Mouse (Mus musculus) brain, embryonic 18.5 days (tissue): Measurements from ENCODE around the gene Rnh1.

Source experiments
- DNase-seq: peaks from one replicate; pipeline ENCODE4 v3.0.0-alpha.2; 2012; ENCODE audit warnings: low read depth, low spot score

Gene Rnh1

DNA sequence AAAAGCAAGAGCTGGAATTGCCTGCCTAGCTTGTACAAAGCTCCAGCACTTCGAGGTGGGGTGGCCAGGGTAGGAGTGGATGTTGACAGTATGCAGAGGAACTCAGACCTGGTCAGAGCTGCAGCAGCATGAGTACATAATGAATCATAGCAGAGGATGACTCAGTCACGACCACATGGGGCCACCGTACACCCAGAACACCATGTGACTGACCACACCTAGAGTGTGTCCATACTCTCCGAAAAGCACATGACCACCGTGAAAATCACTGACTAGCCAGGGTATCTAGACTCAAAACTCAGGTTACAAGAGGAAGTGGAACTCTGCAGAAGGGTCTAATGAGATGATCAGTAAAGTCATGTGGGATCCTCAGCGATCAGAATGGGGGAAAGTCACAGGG, 7.8 kb downstream of the Rnh1 start:
- DNase-seq, result no peak

DNA sequence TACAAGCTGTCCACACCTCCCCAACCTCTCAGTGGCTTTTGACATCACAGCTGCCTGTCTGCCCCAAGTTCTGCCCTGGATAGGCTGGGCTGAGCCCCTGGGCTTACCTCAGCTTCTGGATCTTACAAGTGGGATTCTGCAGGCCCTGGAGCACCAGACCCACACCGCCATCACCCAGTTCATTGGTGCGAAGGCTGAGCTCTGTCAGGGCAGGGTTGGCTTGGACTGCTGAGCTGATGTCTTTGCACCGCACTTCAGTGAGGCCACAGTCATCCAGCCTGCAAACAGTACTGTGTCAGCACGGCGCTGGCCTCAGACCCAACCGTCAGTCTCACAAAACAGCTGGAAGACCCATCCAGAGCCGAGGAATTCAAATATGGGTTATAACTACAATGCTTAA, 8.3 kb downstream of the Rnh1 start:
- no peak for DNase-seq

DNA sequence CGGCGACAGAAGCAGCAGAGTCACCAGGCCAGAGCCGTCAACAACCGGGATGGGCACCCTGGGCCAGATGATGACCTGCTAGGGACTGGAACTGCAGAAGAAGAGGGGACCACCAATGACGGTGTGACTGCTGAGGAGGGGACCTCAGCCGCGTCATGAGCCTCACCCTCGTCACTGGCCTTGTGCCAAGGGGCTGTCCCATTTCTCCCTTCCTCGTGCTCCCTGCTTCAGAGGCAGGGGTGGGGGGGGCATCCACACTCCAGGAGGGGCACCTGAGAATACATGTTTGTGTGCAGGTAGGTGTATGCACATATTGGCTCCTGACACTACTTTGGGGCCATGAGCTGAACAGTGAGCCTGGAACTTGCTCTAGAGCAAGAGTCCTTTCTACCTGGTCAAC, 17.3 kb downstream of the Rnh1 start:
- DNase-seq, result no peak

DNA sequence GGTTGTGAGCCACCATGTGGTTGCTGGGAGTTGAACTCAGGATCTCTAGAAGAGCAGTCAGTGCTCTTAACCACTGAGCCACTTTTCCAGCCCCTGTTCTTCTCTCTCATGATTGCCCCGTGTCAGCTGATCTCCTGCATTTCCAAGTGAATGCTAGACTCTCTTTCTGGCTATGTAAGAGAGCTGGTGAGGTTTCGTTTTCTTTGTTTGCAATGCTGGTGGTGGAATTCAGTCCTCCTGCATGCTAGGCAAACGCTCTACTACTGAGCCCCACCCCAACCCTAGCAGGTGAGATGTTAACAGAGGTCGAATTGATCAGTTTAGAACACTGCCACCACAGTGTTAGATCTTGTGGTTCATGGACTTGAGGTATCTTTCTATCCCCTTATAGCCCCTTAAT, 24.0 kb downstream of the Rnh1 start:
- DNase-seq, result no peak

DNA sequence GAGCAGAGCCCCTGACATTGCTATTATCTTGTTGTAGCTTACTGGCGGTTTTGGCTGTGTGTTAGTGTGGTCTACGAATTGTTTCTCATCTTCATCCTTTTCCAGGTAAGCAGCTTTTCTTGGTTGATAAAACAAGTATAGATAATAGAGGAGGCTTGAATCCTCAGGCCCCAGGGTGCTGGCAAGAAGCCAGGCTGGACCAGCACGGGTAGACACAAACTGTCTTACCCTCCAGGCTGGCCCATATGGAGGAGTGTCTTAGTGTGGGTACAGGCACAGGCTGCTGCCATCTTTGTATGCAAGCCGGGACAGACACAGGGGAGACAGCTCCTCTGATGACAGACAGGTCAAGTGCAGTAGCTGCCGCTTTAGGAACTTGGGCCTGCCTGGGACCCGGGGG, 25.6 kb downstream of the Rnh1 start:
- DNase-seq, result no peak

DNA sequence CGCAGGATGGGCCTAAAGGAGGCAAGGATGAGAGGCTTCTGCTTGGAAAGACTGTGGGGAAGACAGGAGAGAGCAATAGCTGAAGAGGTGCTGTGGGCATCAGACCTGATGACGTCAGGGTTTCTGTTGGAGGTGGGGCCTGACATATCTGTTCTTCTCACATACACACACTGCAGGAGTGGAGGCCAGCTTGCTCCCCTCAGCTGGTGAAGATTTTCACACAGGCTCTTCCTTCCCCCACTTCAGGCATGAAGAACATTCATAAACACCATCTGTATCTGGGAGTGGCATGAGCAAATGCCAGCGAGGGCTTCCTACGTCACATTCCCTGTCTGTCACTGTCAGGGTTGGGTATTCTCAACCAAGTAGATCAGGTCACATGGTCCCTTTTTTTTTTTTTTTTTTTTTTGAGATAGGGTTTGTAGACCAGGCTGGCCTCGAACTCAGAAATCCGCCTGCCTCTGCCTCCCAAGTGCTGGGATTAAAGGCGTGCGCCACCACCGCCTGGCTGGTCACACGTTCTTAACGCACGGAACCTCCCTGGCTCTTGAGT, 26.5 kb downstream of the Rnh1 start:
- DNase-seq, result no peak

DNA sequence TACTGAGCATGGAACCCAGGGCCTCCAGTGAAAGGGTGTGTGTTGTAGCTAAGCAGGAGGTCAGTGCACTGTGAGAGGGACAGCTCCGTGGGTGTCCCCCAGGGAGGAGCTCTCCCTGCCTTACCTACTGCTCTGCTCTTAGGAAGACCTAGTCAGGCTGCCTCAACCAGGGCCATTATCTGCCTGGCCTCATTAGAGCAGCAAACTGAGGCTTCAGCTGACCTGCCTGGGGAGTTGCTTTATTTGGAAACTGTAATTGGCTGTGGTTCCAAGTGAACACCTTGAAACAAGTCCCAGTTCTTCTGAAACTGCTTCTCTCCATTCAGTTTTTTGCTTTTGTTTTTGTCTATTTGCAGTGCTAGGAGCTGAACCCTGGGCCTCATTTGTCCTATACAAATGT, 27.3 kb downstream of the Rnh1 start:
- DNase-seq, result no peak

DNA sequence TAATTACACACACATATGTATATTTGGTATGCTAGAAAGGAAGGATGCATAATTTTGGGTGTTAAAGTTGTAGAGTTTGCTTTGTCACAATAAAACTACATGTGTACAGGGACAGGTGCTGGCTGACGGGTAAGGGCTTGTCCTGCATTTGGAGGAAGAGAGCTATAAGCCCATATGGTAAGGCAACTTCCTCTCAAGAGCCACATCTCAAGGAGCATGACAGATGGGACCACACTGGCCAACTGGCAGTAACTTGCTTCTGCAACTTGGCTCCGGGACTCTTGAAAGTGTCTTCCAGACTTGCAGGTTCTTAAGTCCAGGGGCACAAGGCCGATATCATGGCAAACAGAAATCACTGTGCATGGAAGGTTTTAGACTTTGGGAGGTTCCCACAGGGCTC, 28.0 kb downstream of the Rnh1 start:
- no peak for DNase-seq

DNA sequence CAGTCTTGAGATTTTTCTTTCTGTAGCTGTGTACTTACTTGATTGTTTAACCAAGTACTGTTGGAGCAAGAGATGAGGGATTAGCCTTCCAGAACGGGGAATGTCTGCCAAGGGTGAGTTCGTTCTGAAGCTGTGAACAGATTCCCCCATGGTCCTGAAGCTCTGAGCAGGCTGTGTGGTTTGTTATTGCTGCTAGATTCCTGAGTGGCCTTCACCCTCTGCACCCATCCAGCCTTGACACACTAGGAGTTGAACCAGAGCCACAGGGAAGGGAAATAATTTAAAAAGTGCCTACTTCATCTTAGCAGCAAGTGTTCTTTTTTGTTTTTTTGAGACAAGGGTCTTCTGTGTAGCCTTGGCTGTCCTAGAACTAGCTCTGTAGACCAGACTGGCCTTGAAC, 28.8 kb downstream of the Rnh1 start:
- DNase-seq, result no peak

DNA sequence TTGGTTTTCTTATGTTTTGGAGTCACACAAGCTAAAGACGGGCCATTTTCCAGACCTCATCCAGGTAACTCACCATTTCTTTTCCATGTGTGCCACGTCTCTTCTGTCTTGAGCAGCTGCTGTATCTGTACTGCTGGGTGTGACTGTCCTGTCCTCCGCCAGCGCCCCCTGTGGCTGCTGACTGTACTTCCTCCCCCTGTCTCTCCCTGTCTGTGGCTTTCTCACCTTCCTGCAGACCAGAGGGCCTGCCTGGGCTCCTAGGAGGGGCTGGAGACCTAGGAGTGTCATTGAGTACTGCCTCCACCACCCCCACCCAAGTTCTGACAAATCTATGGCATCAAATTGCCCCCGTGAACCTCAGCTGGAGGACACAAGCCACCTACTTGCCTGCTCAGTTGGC, 29.5 kb downstream of the Rnh1 start:
- DNase-seq, result no peak

DNA sequence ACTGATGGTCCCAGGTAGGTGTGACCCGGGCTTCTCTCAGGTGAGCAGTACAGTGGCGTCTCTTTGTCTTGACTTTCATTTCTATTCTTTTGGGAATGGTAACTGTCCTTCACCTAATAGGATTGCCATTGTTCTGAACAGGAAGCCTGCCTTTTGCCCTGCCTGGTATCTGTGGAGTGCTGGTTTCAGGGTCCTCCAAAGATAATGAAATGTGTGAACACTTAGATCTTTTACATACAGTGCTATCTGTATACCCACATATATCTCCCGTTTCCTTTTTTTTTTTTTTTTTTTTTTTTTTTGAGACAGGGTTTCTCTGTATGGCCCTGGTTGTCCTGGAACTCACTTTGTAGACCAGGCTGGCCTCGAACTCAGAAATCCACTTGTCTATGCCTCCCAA, 31.3 kb downstream of the Rnh1 start:
- no peak for DNase-seq

DNA sequence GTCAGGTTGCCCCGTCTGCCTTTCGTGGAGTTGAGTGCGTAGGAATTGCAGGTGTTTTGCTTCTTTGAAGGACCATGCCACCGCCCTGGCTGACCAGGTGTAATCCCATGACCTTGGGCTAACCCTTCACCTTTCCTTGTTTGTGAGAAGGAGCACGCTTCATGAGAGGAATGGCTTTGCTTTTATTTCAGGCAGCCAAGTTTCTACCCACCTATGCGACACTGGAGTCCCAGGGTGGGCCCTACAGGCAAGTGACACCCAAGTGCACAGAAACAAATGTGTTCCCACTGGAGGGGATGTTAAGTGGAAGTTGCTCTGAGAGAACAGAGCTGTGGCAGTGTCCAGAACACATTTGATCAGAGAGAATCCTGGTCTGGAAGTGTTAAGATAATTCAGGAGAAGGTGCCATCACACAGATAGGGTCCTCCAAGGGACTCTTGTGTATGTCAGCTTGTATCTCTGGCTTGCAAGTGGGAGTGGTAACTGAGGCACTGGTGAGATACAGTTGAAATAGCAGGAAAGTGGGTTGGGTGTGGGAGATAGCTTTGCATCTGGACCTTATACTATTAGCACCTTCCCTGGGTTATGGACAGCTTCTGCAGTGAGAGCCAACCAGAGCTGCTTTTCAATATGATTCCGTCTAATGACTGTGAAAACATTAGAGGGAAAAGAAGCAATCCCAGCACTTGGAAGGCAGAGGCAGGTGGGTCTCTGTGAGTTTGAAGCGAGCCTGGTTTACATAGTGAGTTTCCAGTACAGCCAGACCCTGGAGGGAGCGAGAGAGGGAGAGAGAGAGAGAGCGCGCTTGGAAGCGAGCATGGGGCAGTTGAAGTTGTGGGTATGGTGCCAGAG, 40.5 kb downstream of the Rnh1 start:
- no peak for DNase-seq

DNA sequence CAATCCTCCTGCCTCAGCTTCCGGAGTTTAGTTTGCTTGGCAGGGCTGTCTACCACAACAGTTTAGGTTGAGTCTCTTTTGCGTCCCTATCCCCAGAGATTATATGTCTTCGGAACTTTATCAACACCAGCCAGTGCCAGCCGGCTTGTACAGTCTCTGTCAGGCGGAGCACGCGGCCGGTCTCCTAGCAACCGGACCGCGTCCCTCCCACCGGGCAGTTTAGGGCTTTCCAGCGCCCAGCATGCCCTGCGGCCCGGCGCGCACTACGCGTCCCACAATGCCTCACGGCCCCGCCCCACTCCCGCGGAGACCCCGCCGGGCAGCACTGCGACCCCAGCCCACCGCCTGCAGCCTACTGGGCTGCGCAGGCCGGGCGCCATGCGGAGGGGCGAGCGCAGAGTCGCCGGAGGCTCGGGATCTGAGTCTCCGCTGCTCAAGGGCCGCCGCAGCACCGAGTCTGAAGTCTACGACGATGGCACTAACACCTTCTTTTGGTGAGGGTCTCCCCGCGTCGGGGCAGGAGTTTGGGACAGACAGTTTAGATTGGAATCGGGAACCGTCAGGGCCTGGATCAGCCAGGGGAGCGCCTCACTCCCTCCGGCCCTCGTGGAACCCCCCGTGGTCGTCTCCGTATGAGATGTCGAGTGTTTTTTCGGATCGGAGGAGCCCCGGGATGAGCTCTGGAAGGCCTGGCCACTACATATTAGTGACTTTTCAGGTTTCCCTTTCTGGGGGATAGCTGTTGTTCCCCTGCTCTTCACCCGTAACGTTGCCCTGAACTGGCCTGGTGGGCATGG, 41.4 kb downstream of the Rnh1 start:
- DNase-seq, result peak; percentile 80

DNA sequence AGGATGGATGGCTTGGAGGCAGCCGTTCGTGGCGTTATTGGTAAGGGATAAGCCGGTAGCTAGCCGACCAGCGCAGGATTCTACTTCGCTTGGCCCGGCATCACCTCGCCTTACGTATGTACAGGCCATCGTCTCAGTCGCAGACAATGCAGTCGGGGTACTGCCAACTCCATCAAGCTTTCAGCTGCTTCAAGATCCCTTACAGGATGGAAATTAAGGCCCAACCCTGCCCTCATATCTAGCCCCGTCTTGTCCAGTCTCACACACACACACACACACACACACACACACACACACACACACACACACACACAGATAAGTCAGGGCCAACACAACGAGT, 49.2 kb downstream of the Rnh1 start:
- DNase-seq, result no peak

DNA sequence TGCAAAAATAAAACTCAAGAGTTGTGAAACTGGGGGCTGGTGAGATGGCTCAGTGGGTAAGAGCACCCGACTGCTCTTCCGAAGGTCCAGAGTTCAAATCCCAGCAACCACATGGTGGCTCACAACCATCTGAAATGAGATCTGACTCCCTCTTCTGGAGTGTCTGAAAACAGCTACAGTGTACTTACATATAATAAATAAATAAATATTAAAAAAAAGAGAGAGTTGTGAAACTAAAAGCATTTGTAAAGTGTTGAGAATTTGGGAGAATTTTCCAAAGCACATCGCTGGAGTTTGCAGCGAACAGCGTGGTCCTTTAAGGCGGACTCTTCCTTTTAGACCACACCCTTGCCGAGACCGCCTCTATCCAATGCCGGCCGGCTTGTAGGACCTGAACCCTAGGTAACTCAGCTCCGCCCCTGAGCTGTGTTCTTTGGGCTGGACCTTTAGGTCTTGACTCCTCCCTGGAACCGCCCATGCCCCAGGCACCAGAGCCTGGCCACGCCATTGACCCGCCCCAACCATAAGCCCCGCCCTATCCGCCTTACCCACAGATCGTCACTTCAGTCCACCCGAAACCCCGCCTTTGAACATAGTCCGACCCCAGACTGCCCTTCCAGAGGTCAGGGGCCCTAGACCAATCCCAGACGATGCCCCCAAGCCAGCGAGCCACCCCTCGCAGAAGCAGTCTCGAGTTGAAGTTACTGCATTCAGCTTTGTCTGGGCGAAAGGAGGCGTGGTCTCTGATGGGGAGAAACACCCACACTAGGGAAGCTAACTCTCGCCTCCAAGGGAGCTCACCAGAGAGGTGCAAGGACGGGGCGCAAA, 49.8 kb downstream of the Rnh1 start:
- peak; percentile 80 for DNase-seq

DNA sequence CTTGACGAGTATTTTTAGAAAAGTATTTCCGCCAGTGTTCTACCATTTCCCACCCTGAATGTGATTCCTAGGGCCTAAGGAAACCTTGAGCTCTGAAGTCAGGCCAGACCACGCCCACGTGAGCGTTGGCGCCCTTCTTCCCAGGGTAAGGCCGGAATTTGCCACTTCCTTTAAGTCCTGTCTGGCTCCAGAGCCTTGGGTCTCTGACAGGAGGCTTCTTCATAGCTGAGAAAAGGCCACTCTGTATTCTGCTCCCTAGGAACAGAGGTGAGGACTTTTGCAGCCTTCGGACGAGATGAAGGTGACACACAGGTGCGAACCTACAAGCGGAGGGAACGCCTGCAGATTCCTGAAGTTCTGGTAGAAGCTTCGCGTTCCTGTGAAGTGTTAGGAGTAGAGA, 50.4 kb downstream of the Rnh1 start, which contains the start of gene Ptdss2:
Ptdss2 (plus strand) TSS at position 138 of the 400 bp plus-strand sequence.
- DNase-seq, result no peak

DNA sequence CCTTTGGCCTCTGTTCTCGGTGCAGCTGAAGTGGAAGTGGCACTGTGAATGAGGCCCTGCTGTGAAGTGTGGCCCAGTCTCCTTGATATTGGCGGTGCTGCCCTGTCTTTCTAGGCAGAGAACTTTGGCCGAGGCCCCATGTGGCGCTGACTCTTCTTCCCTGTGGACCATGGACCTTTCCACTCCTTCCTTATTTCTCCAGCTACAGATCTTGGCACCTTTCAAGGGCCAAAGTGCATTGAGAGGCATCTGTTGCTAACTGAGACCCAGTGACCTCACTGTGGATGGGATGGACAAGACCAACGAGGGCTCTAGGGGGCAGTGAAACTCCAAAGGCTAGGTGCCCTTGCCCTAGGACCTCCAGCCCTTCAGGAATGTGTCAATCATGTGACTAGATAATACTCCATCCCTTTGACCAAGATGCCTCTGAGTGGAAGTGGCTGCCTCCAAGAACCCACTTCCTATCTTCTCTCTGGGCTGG, 51.6 kb downstream of the Rnh1 start:
- DNase-seq, result no peak

DNA sequence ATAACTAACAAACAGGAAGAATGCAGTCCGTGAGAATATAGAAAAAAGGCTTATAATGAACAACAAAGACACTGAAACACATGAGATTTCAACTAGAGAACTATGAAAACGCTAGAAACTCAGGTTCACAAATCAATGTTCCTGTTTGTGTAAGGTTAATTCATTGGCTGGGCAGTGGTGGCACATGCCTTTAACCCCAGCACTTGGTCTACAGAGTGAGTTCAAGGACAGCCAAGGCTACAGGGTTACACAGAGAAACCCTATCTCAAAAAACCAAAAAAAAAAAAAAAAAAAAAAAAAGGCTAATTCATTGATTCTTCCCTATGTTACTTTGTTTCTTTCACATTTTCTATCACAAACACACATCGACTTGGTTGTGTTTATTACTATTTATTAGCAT, 52.1 kb downstream of the Rnh1 start:
- DNase-seq, result no peak

DNA sequence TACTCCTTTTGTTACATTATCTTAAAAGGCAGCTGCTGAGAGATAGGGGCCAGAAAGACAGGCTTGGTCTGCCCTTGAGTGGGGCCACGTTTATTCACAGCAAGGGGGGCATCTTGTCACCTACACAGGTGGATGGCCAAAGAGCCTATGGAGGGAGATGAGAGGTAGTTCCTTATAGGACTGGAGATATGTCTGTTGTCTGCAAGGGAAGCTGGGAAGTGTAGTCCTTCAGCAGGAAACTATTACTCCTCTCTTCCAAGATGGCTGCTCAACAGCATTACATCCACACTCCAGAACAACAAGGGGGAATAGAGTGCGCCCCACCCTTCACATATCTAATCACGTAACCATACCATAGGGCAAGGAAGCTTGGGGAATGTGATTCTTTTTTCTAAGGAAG, 53.2 kb downstream of the Rnh1 start:
- DNase-seq, result no peak

DNA sequence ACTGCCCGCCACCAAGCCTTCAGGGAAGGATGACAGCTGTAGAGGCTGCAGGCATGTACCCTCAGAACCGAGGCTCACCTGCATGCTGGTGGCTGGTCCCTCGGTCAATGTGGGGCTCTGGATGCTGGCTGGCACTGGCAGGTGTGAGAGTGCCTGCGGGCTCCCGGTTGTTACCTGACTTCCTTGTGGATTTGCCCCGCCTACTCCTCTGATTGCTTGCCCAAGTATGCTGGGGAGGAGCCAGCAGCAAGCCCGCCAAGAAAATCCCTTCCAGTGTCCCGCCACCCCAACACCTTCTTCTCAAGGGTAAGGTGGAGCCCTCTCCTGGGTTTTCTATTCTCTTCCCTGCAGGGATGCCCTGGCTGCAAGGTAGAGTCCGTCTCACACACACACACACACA, 55.0 kb downstream of the Rnh1 start, which contains the start of gene Ano9:
Ano9 (minus strand) TSS at position 171 of the 400 bp plus-strand sequence.
- DNase-seq, result no peak

DNA sequence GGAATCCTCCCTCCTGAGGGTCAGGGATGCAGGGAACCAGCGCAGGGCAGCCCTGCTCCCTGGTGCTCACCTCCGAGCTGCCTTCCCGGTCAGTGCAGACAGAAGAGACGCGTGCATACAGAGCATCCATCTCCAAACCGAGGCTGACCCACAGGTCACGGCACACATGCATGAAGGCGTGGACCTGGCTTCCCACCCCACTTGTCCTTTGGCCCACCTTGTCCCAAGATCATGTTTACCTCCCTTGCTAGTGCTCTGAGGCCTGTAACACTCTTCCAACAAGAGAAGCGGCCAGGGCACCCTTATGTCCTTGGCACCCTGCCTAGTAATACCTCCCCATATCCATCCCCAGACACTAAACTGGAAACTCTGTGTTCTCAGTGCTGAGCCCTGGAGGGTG, 56.8 kb downstream of the Rnh1 start:
- DNase-seq, result no peak
